Mouse (Mus musculus) embryonic fibroblast, embryonic 13.5 days (primary cell): ENCODE data around the gene Cabp4. TPM values are rescaled to one million over a fixed set of nuclear protein-coding genes. Genes with fewer than 3 reads are reported as not detected.
A peak's percentile ranks its signal among the peaks of the same experiment; 100 is the strongest.

Experiments used
- H3K27ac ChIP-seq: 2 replicates; pipeline ENCODE4 v1.5.1; 2012; ENCODE audit warnings: low read length, control low read depth, inconsistent platforms; ENCODE audit not compliant: insufficient read depth
- H3K4me1 ChIP-seq: 2 replicates; pipeline ENCODE4 v1.6.1; 2011; ENCODE audit warnings: low read length; ENCODE audit not compliant: control insufficient read depth, insufficient read depth
- H3K4me3 ChIP-seq: 2 replicates; pipeline ENCODE4 v1.5.1; 2011; ENCODE audit warnings: mild to moderate bottlenecking, control low read depth, low read length; ENCODE audit not compliant: insufficient read depth
- CTCF ChIP-seq: IDR thresholded peaks from 2 replicates; pipeline ENCODE4 v1.5.1; 2011; ENCODE audit warnings: mild to moderate bottlenecking, control low read depth, low read length, moderate library complexity, borderline replicate concordance; ENCODE audit not compliant: insufficient read depth
- POLR2A ChIP-seq: IDR thresholded peaks from 2 replicates; pipeline ENCODE4 v1.6.1; 2011; ENCODE audit warnings: low read depth, mild to moderate bottlenecking, control low read depth, low read length, moderate library complexity
- polyA plus RNA-seq: library from polyadenylated mRNA; stranded (reverse); fragments of >200 nt; gene quantifications from 2 replicates; pipeline ENCODE4 v1.2.4, GENCODE M21; 2011; ENCODE audit warnings: low read depth; ENCODE audit not compliant: missing spikeins, insufficient read length

Cabp4 gene
- polyA plus RNA-seq, 1 experiment, result not detected

DNA sequence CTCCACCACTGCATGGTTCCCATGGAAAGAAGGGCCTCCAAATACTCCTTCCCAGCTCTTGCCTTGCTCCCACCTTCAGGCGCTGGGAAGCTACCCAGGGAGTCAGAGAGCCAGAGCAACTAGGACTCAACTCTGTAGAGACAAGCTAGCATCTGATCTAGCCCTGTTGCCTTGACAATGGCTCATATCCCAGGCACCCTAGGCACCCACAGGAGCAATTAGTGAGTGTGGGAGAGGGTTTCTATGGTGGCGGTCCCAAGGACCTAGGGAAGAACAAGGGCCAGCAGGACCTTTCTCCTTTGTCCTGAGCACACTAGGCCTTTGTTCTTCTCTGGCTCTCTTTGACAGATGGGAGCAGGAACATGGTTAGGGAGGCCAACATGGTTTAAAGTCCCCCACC lies 39.9 kb upstream of the Cabp4 start:
- no peak overlapping the region for H3K4me3 ChIP-seq
- no peak overlapping the region for H3K27ac ChIP-seq
- H3K4me1 ChIP-seq, result 0 out of 2 replicates have a peak, but pooled peaks cover 3% of the 10 kb centered on the region
- TF ChIP-seq POLR2A, result no peak
- TF ChIP-seq CTCF, result no peak

DNA sequence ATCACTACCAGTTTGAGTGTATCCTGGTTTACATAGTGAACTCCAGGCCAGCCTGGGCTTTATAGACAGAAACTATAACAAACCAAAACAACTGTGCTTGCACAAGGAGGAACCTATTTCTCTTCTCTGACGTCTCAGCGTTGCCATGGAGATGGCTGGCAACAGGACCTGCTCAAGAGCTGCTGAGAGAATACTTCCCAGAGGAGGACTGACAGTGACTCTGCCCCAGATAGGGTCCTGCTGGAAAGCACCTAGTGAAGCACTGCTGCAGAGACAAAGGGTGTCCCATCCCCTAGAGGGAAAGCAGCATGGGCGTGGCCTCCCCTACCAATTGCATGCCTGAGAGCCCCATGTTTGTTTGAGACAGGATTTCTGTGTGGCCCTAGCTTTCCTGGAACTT lies 38.1 kb upstream of the Cabp4 start:
- TF ChIP-seq CTCF (no peak), POLR2A (no peak)
- Histone ChIP-seq H3K4me3 (no peak overlapping the region), H3K4me1 (0 out of 2 replicates have a peak, but pooled peaks cover 3% of the 10 kb centered on the region), H3K27ac (no peak overlapping the region)

DNA sequence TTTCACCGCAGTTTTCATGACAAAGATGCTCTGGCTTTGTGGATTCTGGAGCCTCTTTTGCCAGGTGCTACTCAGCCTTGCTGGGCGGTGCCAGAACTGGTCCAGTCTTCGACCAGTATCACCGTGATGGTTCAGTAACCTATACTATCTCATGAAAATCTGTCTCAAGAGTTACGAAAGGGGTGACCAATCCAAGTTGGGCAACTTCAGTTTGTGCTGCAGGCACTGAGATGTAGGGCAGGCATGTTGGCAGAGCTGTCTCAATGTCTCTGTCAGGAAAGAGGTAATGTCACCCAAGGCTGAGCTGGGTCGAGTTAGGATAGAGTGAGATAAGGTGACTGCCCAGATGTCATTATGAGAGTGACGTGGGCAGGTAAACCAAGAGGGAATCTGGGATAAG lies 36.6 kb upstream of the Cabp4 start:
- TF ChIP-seq CTCF, result no peak
- no peak for TF ChIP-seq POLR2A
- no peak overlapping the region for H3K27ac ChIP-seq
- no peak overlapping the region for H3K4me3 ChIP-seq
- H3K4me1 ChIP-seq, result 0 out of 2 replicates have a peak, but pooled peaks cover 1% of the 10 kb centered on the region

DNA sequence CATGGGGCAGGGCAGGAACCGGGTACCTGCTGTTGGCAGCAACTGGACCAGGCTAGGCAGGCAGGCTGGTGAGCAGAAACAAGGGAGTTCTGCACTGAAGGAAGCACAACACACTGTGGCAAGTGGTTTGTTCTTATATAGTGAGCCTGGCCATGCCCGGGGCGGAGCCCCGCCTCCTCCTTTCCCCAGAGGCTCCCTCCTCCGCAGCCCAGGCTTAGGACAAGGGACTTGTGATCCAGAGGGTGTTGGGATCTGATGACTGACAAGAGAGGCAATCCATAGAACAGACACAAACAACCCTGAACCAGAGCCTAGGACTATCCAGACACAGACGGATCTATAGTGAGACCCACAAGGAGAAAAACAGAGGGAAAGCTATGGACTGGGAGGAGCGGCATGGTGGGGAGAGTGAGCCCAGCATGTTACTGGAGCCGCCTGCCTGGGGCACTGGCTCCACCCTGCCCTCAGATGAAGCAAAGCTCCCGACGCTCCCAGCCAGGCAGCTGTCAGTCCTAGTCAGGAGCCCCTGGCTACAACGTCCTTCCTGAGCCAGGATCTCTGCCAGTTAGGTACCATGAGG lies 31.6 kb upstream of the Cabp4 start, which contains the start of gene Carns1:
Gene Carns1 (minus strand): TSS at position 112 of the 580 bp plus-strand sequence.
- Histone ChIP-seq H3K4me1 (peaks cover 6% of the 10 kb centered on the region; the same call in 1 of the 2 replicates), H3K27ac (no peak within 1 kb of the TSS), H3K4me3 (no peak within 1 kb of the TSS)
- TF ChIP-seq POLR2A, result peak; percentile 66
- TF ChIP-seq CTCF, result no peak

DNA sequence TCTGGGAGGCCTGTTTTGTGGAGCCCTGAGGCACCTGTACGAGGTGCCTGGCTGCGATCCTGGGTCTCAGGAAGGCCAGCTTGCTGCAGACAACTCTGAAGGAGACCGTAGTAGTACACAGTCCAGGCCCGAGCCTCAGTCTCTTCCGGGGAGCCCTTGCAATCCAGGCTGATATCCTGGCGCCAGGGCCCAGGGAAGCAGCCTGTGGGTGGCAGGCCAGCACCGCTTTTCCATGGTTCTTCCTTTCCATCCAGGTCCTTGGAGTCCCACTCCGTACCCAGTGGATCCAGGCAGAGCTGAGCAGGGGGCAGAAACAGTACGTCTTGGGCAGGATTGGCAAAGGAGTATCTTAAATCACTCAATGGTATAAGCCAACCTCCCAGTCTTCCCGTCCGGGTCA lies 29.1 kb upstream of the Cabp4 start:
- Histone ChIP-seq H3K4me1 (peaks cover 6% of the 10 kb centered on the region; the same call in 1 of the 2 replicates), H3K27ac (no peak overlapping the region), H3K4me3 (no peak overlapping the region)
- no peak for TF ChIP-seq POLR2A

DNA sequence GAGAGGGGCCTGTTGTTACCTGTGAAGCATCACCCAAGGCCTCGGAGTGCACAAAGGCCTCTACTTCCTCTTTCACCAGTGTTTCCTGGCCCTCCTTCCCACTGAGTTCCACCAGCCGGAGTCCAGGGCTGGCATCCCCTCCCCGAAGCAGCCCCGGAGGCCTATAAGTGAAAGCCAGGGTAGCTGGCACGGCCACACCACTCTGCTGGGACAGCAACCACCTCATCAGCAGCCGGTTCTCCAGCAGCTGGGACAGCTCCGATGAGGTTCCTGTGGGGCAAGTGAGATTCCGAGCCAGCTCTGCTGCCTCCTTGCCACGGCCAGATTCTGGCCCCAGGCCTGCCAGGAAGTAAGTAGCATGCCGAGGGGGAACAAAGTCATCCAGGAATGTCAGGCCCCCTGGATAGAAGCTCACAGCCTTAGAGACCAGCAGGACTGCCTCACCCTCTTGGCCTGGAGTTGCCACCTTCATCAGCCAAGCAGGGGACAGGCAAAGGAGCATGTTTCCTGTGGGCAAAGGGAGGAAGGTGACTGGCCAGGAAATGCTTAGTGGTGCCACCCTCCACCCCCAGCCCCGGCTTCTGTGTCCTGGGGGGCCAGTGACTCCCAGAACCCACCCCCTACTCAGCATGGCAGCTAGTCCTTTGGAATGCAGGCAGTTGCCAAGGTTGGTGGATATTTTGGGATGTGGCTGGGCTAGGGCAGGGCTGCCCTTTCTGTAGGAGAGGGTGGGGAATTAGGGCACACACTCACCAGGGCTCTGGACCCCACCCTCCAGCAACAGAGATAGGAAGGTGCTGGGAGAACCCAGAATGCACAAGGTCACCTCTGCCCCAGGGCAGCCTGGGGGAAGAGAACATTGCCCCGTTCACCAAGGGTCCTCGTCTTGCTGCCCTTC lies 27.8 kb upstream of the Cabp4 start:
- TF ChIP-seq POLR2A, result no peak
- no peak overlapping the region for H3K27ac ChIP-seq
- H3K4me1 ChIP-seq, result peaks cover 6% of the 10 kb centered on the region; the same call in 1 of the 2 replicates
- H3K4me3 ChIP-seq, result no peak overlapping the region

DNA sequence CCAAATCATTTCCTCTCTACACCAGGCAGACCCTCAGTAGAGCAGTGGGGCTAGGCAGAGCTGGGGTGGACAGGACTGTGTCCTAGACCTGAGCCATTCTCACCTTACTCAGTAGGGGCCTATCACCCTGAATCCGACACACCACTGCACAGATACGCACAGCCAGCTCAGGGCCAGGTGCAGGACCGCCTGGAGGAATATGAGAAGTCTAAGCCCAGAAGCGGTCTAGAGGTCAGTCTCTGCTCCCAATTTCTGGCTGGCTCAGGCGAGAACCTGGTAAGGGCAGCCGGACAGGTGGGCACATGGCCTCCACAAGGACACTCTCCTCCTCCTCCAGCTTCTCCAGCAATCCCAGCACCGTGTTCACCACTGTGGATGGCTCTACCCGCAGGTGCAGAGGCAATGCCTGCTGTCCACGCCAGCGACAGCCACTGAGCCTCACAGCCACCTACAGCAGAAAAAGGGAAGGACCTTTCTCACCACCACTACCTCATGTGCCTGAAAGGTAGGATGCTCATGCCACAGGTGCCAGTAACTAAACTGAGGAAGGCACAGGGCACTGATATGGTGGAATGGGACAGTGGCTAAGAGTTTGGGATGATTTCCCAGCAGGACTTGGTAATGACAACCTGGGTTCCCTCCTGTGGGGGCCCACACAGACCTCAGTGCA lies 27.0 kb upstream of the Cabp4 start:
- H3K4me3 ChIP-seq, result no peak overlapping the region

DNA sequence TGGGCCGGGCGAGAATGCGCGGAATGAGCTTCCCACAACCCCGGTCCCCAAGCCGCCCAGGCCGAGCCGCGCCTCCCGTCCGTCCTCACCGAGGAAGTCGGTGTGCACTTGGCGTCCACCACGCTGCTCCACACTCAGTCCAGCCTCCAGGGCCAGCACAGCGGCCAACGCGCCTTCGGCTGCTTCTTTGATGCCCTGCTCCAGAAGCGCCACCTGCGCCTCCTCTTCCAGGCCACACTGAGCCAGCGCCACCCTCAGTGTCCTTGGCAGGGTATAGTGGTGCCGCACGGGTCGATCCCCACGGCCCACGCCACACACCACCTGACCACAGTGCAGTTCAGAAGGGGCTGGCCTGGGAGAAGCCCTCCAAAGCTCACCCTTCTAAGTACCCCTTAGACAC lies 26.0 kb upstream of the Cabp4 start:
- H3K4me3 ChIP-seq, result peak overlapping the region; percentile 3
- TF ChIP-seq CTCF (no peak), POLR2A (no peak)

More for the DNA sequence above, 27.0 kb upstream of the Cabp4 start:
- TF ChIP-seq POLR2A (no peak), CTCF (no peak)
- peaks cover 6% of the 10 kb centered on the region; the same call in 1 of the 2 replicates for H3K4me1 ChIP-seq
- H3K27ac ChIP-seq, result no peak overlapping the region

DNA sequence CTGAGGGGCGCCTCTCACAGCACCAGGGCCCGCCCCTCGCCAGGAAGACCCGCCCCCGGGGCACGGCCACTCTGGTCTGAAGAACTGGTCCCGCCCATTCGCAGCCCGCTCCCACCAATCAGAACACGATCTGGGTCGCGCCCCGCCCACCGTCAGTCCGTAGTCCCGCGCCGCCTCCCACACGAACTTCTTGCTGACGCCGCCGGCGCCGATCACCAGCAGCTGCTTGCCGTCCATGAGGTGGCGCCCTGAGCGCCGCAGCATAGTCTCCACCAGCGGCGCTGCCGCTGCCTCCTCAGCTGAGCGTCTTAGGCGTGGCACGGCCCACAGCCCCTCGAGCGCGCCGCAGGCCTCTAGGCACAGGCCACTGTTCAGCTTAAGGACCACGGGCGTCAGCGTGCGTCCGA lies 25.5 kb upstream of the Cabp4 start:
- peak overlapping the region; percentile 22 for H3K27ac ChIP-seq
- peak overlapping the region; percentile 12 for H3K4me3 ChIP-seq
- TF ChIP-seq POLR2A, result peak; percentile 93
- TF ChIP-seq CTCF, result peak; percentile 78
- peaks cover 2% of the 10 kb centered on the region; the same call in 1 of the 2 replicates for H3K4me1 ChIP-seq

More for the DNA sequence above, 26.0 kb upstream of the Cabp4 start:
- Histone ChIP-seq H3K4me1 (peaks cover 2% of the 10 kb centered on the region; the same call in 1 of the 2 replicates), H3K27ac (peak overlapping the region; percentile 22)
